Mouse (Mus musculus) cerebellum, postnatal 25 days (tissue): ENCODE measurements around the gene Cpsf4.
"Not testable (repeated sequence)": the region's sequence is repeated elsewhere in the genome, so short reads cannot be mapped to it uniquely, and the experiment has no call there.

Source experiments
- DNase-seq, 2 experiments: peaks; one replicate each; pipeline ENCODE4 v3.0.0; 2021; ENCODE audit warnings: mixed read lengths in 2 of 2

Cpsf4 gene

GRCm38 (mm10) chr5:145185244-145185643 lies 18.2 kb downstream of the Cpsf4 start:
- no peak for DNase-seq

GRCm38 (mm10) chr5:145189416-145189815 lies 22.4 kb downstream of the Cpsf4 start:
- no peak for DNase-seq

GRCm38 (mm10) chr5:145190373-145190772 lies 23.4 kb downstream of the Cpsf4 start:
- DNase-seq, result no peak

GRCm38 (mm10) chr5:145190875-145191798 lies 24.1 kb downstream of the Cpsf4 start:
- DNase-seq, result peak; percentile 94 to 97

GRCm38 (mm10) chr5:145191962-145192361 lies 24.9 kb downstream of the Cpsf4 start, which contains the start of gene Atp5j2:
Gene Atp5j2 (minus strand): TSS chr5:145192062.
- DNase-seq, result no peak

GRCm38 (mm10) chr5:145200387-145200786 lies 33.4 kb downstream of the Cpsf4 start:
- no peak for DNase-seq

GRCm38 (mm10) chr5:145201321-145201991 lies 34.4 kb downstream of the Cpsf4 start, which contains the start of gene Zkscan14:
Gene Zkscan14 (minus strand): TSS chr5:145201868.
- peak; percentile 73 to 83 for DNase-seq

- DNase-seq, result no peak
Observed at GRCm38 (mm10) chr5:145202446-145202845, 35.4 kb downstream of the Cpsf4 start.

GRCm38 (mm10) chr5:145203936-145204691 lies 37.1 kb downstream of the Cpsf4 start, which contains the start of gene Zkscan5:
Gene Zkscan5 (plus strand): TSS chr5:145204562.
- DNase-seq, result peak; percentile 98 to 99

- DNase-seq, result no peak
Observed at GRCm38 (mm10) chr5:145205041-145205440, 38.0 kb downstream of the Cpsf4 start.

GRCm38 (mm10) chr5:145207385-145207784 lies 40.4 kb downstream of the Cpsf4 start:
- no peak for DNase-seq

- no peak for DNase-seq
Observed at GRCm38 (mm10) chr5:145207954-145208353, 40.9 kb downstream of the Cpsf4 start.

GRCm38 (mm10) chr5:145208391-145208790 lies 41.4 kb downstream of the Cpsf4 start:
- DNase-seq, result not testable (repeated sequence)

- no peak for DNase-seq
Observed at GRCm38 (mm10) chr5:145211340-145211739, 44.3 kb downstream of the Cpsf4 start.

GRCm38 (mm10) chr5:145212216-145212615 lies 45.2 kb downstream of the Cpsf4 start:
- no peak for DNase-seq

GRCm38 (mm10) chr5:145213505-145213904 lies 46.5 kb downstream of the Cpsf4 start:
- no peak for DNase-seq

GRCm38 (mm10) chr5:145214679-145215078 lies 47.7 kb downstream of the Cpsf4 start:
- no peak for DNase-seq

GRCm38 (mm10) chr5:145217746-145218145 lies 50.7 kb downstream of the Cpsf4 start:
- no peak for DNase-seq

- DNase-seq, result no peak
Observed at GRCm38 (mm10) chr5:145218206-145218605, 51.2 kb downstream of the Cpsf4 start.

GRCm38 (mm10) chr5:145218671-145219070 lies 51.7 kb downstream of the Cpsf4 start:
- DNase-seq, result no peak

- DNase-seq, result no peak
Observed at GRCm38 (mm10) chr5:145219981-145220380, 53.0 kb downstream of the Cpsf4 start.

GRCm38 (mm10) chr5:145222840-145223239 lies 55.8 kb downstream of the Cpsf4 start:
- DNase-seq, result no peak

- no peak for DNase-seq
Observed at GRCm38 (mm10) chr5:145223395-145223794, 56.4 kb downstream of the Cpsf4 start.
